Mouse (Mus musculus) activated CD4-positive, CD25-positive, alpha-beta regulatory T cell (primary cell): Measurements from ENCODE around the gene Gzmn. TPM values are rescaled to one million over a fixed set of nuclear protein-coding genes. Genes with fewer than 3 reads are reported as not detected.

Experiments
- polyA plus RNA-seq, 2 experiments: library from polyadenylated mRNA; unstranded; fragments of 100-300 nt; shearing (Covaris generic); gene quantifications; one replicate each; pipeline ENCODE4 v1.2.1; 2017

Gene Gzmn
- polyA plus RNA-seq, result not detected

GRCm38 (mm10) chr14:56174499-56174898 lies at the start of gene Gzmn:
Gene Gzmn, minus strand, starts transcription at chr14:56174599.

DNA sequence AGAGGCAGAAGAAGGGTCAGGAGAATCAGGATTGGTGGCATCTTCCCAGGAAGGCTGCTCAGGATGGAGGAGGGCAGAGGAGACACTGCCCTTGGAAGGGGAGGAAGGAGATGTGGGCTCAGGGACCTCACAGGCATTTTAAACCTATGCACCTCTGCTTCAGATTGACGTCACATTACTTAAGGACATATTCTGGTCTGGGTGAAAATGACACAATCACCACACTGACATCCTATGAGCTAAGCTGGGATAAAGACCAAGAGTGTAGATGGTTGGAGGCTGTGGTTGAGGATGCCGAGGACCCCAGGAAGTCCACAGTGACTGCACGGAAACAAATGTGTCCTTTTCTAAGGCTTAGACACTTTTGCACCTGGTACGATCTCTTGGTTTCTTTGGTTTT lies 36.9 kb upstream of the Gzmn start, which contains the start of gene Gzmf:
Gene Gzmf (minus strand): TSS at position 101 of the 400 bp plus-strand sequence.

GRCm38 (mm10) chr14:56159479-56159878 lies 14.9 kb downstream of the Gzmn start, which contains the start of gene Gzmg:
Gene Gzmg, minus strand, starts transcription at chr14:56159579.

DNA sequence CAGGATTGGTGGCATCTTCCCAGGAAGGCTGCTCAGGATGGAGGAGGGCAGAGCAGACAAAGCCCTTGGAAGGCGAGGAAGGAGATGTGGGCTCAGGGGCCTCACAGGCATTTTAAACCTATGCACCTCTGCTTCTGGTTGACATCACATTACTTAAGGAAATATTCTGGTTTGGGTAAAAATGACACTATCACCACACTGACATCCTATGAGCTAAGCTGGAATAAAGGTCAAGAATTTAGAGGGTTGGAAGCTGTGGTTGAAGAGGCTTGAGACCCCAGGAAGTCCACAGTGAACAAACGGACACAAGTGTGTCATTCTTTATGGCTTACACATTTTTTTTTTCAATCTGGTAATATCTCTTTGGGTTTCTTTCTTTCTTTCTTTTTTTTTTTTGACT lies 41.9 kb downstream of the Gzmn start, which contains the start of gene Gzmd:
Gene Gzmd (minus strand): TSS at position 101 of the 400 bp plus-strand sequence.

GRCm38 (mm10) chr14:56120525-56120924 lies 53.9 kb downstream of the Gzmn start, which contains the start of gene Gzme:
Gene Gzme, minus strand, starts transcription at chr14:56120625.

Other genes with a start within 250 kb of the Gzmn start
- not detected for gene Cma1, start 229.9 kb downstream of the Gzmn start, polyA plus RNA-seq
- not detected for gene Cma2, start 223.6 kb downstream of the Gzmn start, polyA plus RNA-seq
- under 1 TPM in 1 of 2 experiments, not detected in 1; 0.41 TPM for gene Mcpt1, start 156.6 kb downstream of the Gzmn start, polyA plus RNA-seq
- not detected for gene Mcpt9, start 144.1 kb downstream of the Gzmn start, polyA plus RNA-seq
- gene Mcpt2, start 132.6 kb downstream of the Gzmn start, polyA plus RNA-seq, result not detected
- 1 to 10 TPM in 1 of 2 experiments, not detected in 1; 1.6 TPM for gene Mcpt4, start 112.3 kb downstream of the Gzmn start, polyA plus RNA-seq
- gene Mcpt8, start 89.3 kb downstream of the Gzmn start, polyA plus RNA-seq, result not detected
- gene Ctsg, start 72.0 kb downstream of the Gzmn start, polyA plus RNA-seq, result not detected
- not detected for gene Gzme, start 54.0 kb downstream of the Gzmn start, polyA plus RNA-seq
- gene Gzmd, start 42.0 kb downstream of the Gzmn start, polyA plus RNA-seq, result not detected
- not detected for gene Gzmg, start 15.0 kb downstream of the Gzmn start, polyA plus RNA-seq
- under 1 TPM in 1 of 2 experiments, not detected in 1; 0.51 TPM for gene Gzmf, start 36.8 kb upstream of the Gzmn start, polyA plus RNA-seq
- gene Gzmc, start 60.1 kb upstream of the Gzmn start, polyA plus RNA-seq, result 10 to 100 TPM in 1 of 2 experiments, 1 to 10 TPM in 1; 4.5 to 12.1 TPM
- gene Gzmb, start 87.7 kb upstream of the Gzmn start, polyA plus RNA-seq, result 100 to 1,000 TPM in 1 of 2 experiments, 10 to 100 TPM in 1; 63.8 to 416 TPM
- under 1 TPM in 1 of 2 experiments, not detected in 1; 0.06 TPM for gene Atp12a, start 190.5 kb upstream of the Gzmn start, polyA plus RNA-seq
- under 1 TPM in 1 of 2 experiments, not detected in 1; 0.60 TPM for gene Rnf17, start 228.0 kb upstream of the Gzmn start, polyA plus RNA-seq